Mouse (Mus musculus): Measurements from ENCODE around the gene Olfr427. TPM values are rescaled to one million over a fixed set of nuclear protein-coding genes. Genes with fewer than 3 reads are reported as not detected.

Olfr427 gene
- polyA plus RNA-seq, 2 experiments = not detected

- Histone ChIP-seq H3K36me3 (replicated peaks; ENCODE audit: control insufficient read depth, insufficient read depth, low read depth) (no peaks in the 10 kb centered on the region), H3K4me1 (replicated peaks; ENCODE audit: control insufficient read depth in 2 of 2, insufficient read depth in 2 of 2, low read length in 1 of 2) (no peaks in the 10 kb centered on the region), H3K4me3 (ENCODE audit: insufficient read depth in 1 of 2, low read depth in 2 of 2, low read length in 2 of 2) (no peak overlapping the region), H3K9ac (replicated peaks) (no peak overlapping the region), H3K27me3 (ENCODE audit: control insufficient read depth, insufficient read depth, low read length) (no peaks in the 10 kb centered on the region; the same call in 1 of the 2 replicates), H3K4me2 (ENCODE audit: low read depth) (no peak overlapping the region), H3K27ac (no peak overlapping the region), H3K9me3 (ENCODE audit: control insufficient read depth, low read length) (no peaks in the 10 kb centered on the region)
- DNase-seq (ENCODE audit: low read depth in 3 of 3, low spot score in 3 of 3) (no peak), ATAC-seq (ENCODE audit: insufficient read depth) (no peak)
- WGBS (ENCODE audit: insufficient replicate concordance) = 31% methylated on average over 2 of the region's 2 CpGs
- TF ChIP-seq CTCF (IDR thresholded peaks at IDR 0.05; ENCODE audit: low read depth) = no peak
These were observed 44.7 kb downstream of the Olfr427 start for GRCm38 (mm10) chr1:174141384-174141783.

GRCm38 (mm10) chr1:174146696-174147095 is 50.0 kb downstream of the Olfr427 start:
- Histone ChIP-seq H3K9me3 (ENCODE audit: control insufficient read depth, low read length) (no peaks in the 10 kb centered on the region), H3K4me1 (replicated peaks; ENCODE audit: control insufficient read depth in 2 of 2, insufficient read depth in 2 of 2, low read length in 1 of 2) (no peaks in the 10 kb centered on the region), H3K4me3 (ENCODE audit: insufficient read depth in 1 of 2, low read depth in 2 of 2, low read length in 2 of 2) (no peak overlapping the region), H3K9ac (replicated peaks) (no peak overlapping the region), H3K4me2 (ENCODE audit: low read depth) (no peak overlapping the region), H3K36me3 (replicated peaks; ENCODE audit: control insufficient read depth, insufficient read depth, low read depth) (no peaks in the 10 kb centered on the region), H3K27me3 (ENCODE audit: control insufficient read depth, insufficient read depth, low read length) (no peaks in the 10 kb centered on the region; the same call in 1 of the 2 replicates), H3K27ac (no peak overlapping the region)
- ATAC-seq (ENCODE audit: insufficient read depth) = peak; percentile 22; the same call in 1 of the 2 replicates
- WGBS (ENCODE audit: insufficient replicate concordance) = 73% methylated on average over 1 of the region's 1 CpGs
- TF ChIP-seq EP300 (IDR thresholded peaks at IDR 0.05; ENCODE audit: low read depth) (no peak), CTCF (IDR thresholded peaks at IDR 0.05; ENCODE audit: low read depth) (no peak)
- no peak for DNase-seq (ENCODE audit: low read depth in 3 of 3, low spot score in 3 of 3)

- no peak for TF ChIP-seq EP300 (IDR thresholded peaks at IDR 0.05; ENCODE audit: low read depth)
- TF ChIP-seq CTCF (IDR thresholded peaks at IDR 0.05; ENCODE audit: low read depth) = no peak
- Histone ChIP-seq H3K36me3 (replicated peaks; ENCODE audit: control insufficient read depth, insufficient read depth, low read depth) (no peaks in the 10 kb centered on the region), H3K4me3 (ENCODE audit: insufficient read depth in 1 of 2, low read depth in 2 of 2, low read length in 2 of 2) (no peak overlapping the region), H3K4me2 (ENCODE audit: low read depth) (no peak overlapping the region), H3K27ac (no peak overlapping the region), H3K9me3 (ENCODE audit: control insufficient read depth, low read length) (no peaks in the 10 kb centered on the region), H3K27me3 (ENCODE audit: control insufficient read depth, insufficient read depth, low read length) (no peaks in the 10 kb centered on the region), H3K4me1 (replicated peaks; ENCODE audit: control insufficient read depth in 2 of 2, insufficient read depth in 2 of 2, low read length in 1 of 2) (no peaks in the 10 kb centered on the region), H3K9ac (replicated peaks) (no peak overlapping the region)
- 75% methylated on average over 2 of the region's 2 CpGs for WGBS (ENCODE audit: insufficient replicate concordance)
- ATAC-seq (ENCODE audit: insufficient read depth) (no peak), DNase-seq (ENCODE audit: low read depth in 3 of 3, low spot score in 3 of 3) (no peak)
These were observed 52.6 kb downstream of the Olfr427 start for GRCm38 (mm10) chr1:174149289-174149688.

Other genes with a start within 250 kb of the Olfr427 start
- gene Ifi211, start 183.8 kb upstream of the Olfr427 start, polyA plus RNA-seq (2012; rRNA removed) = 0.61 and 1.2 TPM in 2 replicates
- 1.5 and 1.6 TPM in 2 replicates for gene Ifi211, start 183.8 kb upstream of the Olfr427 start, polyA plus RNA-seq (2014; fragmentation: Nextera tagmentation; extraction: Ambion mirVana)
- 1.0 and 2.6 TPM in 2 replicates for gene Mndal, start 154.4 kb upstream of the Olfr427 start, polyA plus RNA-seq (2012; rRNA removed)
- 2.0 and 2.8 TPM in 2 replicates for gene Mndal, start 154.4 kb upstream of the Olfr427 start, polyA plus RNA-seq (2014; fragmentation: Nextera tagmentation; extraction: Ambion mirVana)
- 1.1 and 1.4 TPM in 2 replicates for gene Ifi203, start 154.2 kb upstream of the Olfr427 start, polyA plus RNA-seq (2012; rRNA removed)
- 2.1 and 2.9 TPM in 2 replicates for gene Ifi203, start 154.2 kb upstream of the Olfr427 start, polyA plus RNA-seq (2014; fragmentation: Nextera tagmentation; extraction: Ambion mirVana)
- gene Ifi202b, start 114.1 kb upstream of the Olfr427 start, polyA plus RNA-seq (2012; rRNA removed) = not detected in 2 replicates
- not detected in 2 replicates for gene Ifi202b, start 114.1 kb upstream of the Olfr427 start, polyA plus RNA-seq (2014; fragmentation: Nextera tagmentation; extraction: Ambion mirVana)
- gene Ifi205, start 65.1 kb upstream of the Olfr427 start, polyA plus RNA-seq (2012; rRNA removed) = 0.24 and 0.28 TPM in 2 replicates
- gene Ifi205, start 65.1 kb upstream of the Olfr427 start, polyA plus RNA-seq (2014; fragmentation: Nextera tagmentation; extraction: Ambion mirVana) = 0.67 and 0.68 TPM in 2 replicates
- 0.06 and 0.10 TPM in 2 replicates for gene Olfr433, start 56.2 kb upstream of the Olfr427 start, polyA plus RNA-seq (2012; rRNA removed)
- gene Olfr433, start 56.2 kb upstream of the Olfr427 start, polyA plus RNA-seq (2014; fragmentation: Nextera tagmentation; extraction: Ambion mirVana) = 0.03 and 0.08 TPM in 2 replicates
- gene Olfr432, start 47.7 kb upstream of the Olfr427 start, polyA plus RNA-seq (2012; rRNA removed) = not detected in 2 replicates
- not detected in 2 replicates for gene Olfr432, start 47.7 kb upstream of the Olfr427 start, polyA plus RNA-seq (2014; fragmentation: Nextera tagmentation; extraction: Ambion mirVana)
- not detected in 2 replicates for gene Olfr430, start 30.3 kb upstream of the Olfr427 start, polyA plus RNA-seq (2012; rRNA removed)
- gene Olfr430, start 30.3 kb upstream of the Olfr427 start, polyA plus RNA-seq (2014; fragmentation: Nextera tagmentation; extraction: Ambion mirVana) = not detected in 2 replicates
- not detected in 2 replicates for gene Olfr429, start 12.6 kb upstream of the Olfr427 start, polyA plus RNA-seq (2012; rRNA removed)
- not detected in 2 replicates for gene Olfr429, start 12.6 kb upstream of the Olfr427 start, polyA plus RNA-seq (2014; fragmentation: Nextera tagmentation; extraction: Ambion mirVana)
- not detected in 2 replicates for gene Olfr231, start 24.3 kb downstream of the Olfr427 start, polyA plus RNA-seq (2012; rRNA removed)
- not detected in 2 replicates for gene Olfr231, start 24.3 kb downstream of the Olfr427 start, polyA plus RNA-seq (2014; fragmentation: Nextera tagmentation; extraction: Ambion mirVana)
- gene Olfr424, start 34.6 kb downstream of the Olfr427 start, polyA plus RNA-seq (2012; rRNA removed) = not detected in 2 replicates
- not detected in 2 replicates for gene Olfr424, start 34.6 kb downstream of the Olfr427 start, polyA plus RNA-seq (2014; fragmentation: Nextera tagmentation; extraction: Ambion mirVana)
- not detected in 2 replicates for gene Olfr420, start 58.7 kb downstream of the Olfr427 start, polyA plus RNA-seq (2012; rRNA removed)
- 0.30 and 1.1 TPM in 2 replicates for gene Olfr420, start 58.7 kb downstream of the Olfr427 start, polyA plus RNA-seq (2014; fragmentation: Nextera tagmentation; extraction: Ambion mirVana)
- gene Spta1, start 75.9 kb downstream of the Olfr427 start, polyA plus RNA-seq (2012; rRNA removed) = 23.1 and 38.7 TPM in 2 replicates
- 45.0 and 49.1 TPM in 2 replicates for gene Spta1, start 75.9 kb downstream of the Olfr427 start, polyA plus RNA-seq (2014; fragmentation: Nextera tagmentation; extraction: Ambion mirVana)
- gene Olfr419, start 155.2 kb downstream of the Olfr427 start, polyA plus RNA-seq (2012; rRNA removed) = not detected in 2 replicates
- gene Olfr419, start 155.2 kb downstream of the Olfr427 start, polyA plus RNA-seq (2014; fragmentation: Nextera tagmentation; extraction: Ambion mirVana) = 0.16 and 0.27 TPM in 2 replicates
- not detected in 2 replicates for gene Mptx1, start 233.6 kb downstream of the Olfr427 start, polyA plus RNA-seq (2012; rRNA removed)
- not detected in 2 replicates for gene Mptx1, start 233.6 kb downstream of the Olfr427 start, polyA plus RNA-seq (2014; fragmentation: Nextera tagmentation; extraction: Ambion mirVana)

Data from liver, embryonic 14.5 days (tissue).